Mouse (Mus musculus) testis, adult 2 months (tissue): ENCODE measurements around the gene Dtnb. TPM values are rescaled to one million over a fixed set of nuclear protein-coding genes. Genes with fewer than 3 reads are reported as not detected.

Source experiments
- H3K27ac ChIP-seq: fragments of 200-500 bp; 2 replicates; pipeline ENCODE4 v1.5.1; 2012; ENCODE audit warnings: low read depth, low read length; ENCODE audit not compliant: control insufficient read depth, insufficient read depth
- H3K27me3 ChIP-seq: fragments of 200-500 bp; 2 replicates; pipeline ENCODE4 v1.6.1; 2012; ENCODE audit warnings: mild to moderate bottlenecking, low read length, moderate library complexity; ENCODE audit not compliant: control insufficient read depth, insufficient read depth
- H3K36me3 ChIP-seq: fragments of 200-500 bp; 2 replicates; pipeline ENCODE4 v1.6.1; 2012; ENCODE audit warnings: mild to moderate bottlenecking, low read length; ENCODE audit not compliant: control insufficient read depth, insufficient read depth
- H3K4me1 ChIP-seq: fragments of 200-500 bp; 2 replicates; pipeline ENCODE4 v1.6.1; 2012; ENCODE audit warnings: low read length; ENCODE audit not compliant: control insufficient read depth, insufficient read depth
- H3K4me3 ChIP-seq: fragments of 200-500 bp; 2 replicates; pipeline ENCODE4 v1.5.1; 2012; ENCODE audit warnings: low read depth, mild to moderate bottlenecking, low read length, moderate library complexity, mixed read lengths; ENCODE audit not compliant: control insufficient read depth
- CTCF ChIP-seq: fragments of 200-500 bp; IDR thresholded peaks from 2 replicates; pipeline ENCODE4 v1.5.1; 2012; ENCODE audit warnings: low read depth, mild to moderate bottlenecking, inconsistent platforms, low read length, moderate library complexity; ENCODE audit not compliant: control insufficient read depth, insufficient read depth, insufficient replicate concordance
- POLR2A ChIP-seq: fragments of 200-500 bp; IDR thresholded peaks from 2 replicates; pipeline ENCODE4 v1.6.1; 2012; ENCODE audit warnings: low read depth, mild to moderate bottlenecking, inconsistent platforms, low read length, moderate library complexity; ENCODE audit not compliant: control insufficient read depth
- polyA plus RNA-seq: library from polyadenylated mRNA; depleted of rRNA; stranded (reverse); fragments of >200 nt; gene quantifications from 2 replicates; pipeline ENCODE4 v1.2.3, GENCODE M21; 2012

Gene Dtnb
- polyA plus RNA-seq, 1 experiment, result 146 TPM

- H3K27me3 ChIP-seq, result no peaks in the 10 kb centered on the region
- peaks cover 13% of the 10 kb centered on the region for H3K4me1 ChIP-seq
- H3K36me3 ChIP-seq, result no peaks in the 10 kb centered on the region
- H3K27ac ChIP-seq, result peak overlapping the region; percentile 84
- peak overlapping the region; percentile 86 for H3K4me3 ChIP-seq
- TF ChIP-seq CTCF, result no peak
- 0 out of 2 replicates have a peak, but pooled peaks have one; percentile 27 for TF ChIP-seq POLR2A
Measured at GRCm38 (mm10) chr12:3572581-3573397, 608 bp downstream of the Dtnb start.

GRCm38 (mm10) chr12:3573410-3573809, 1.2 kb downstream of the Dtnb start:
- Histone ChIP-seq H3K27ac (no peak overlapping the region; the same call in 1 of the 2 replicates), H3K36me3 (no peaks in the 10 kb centered on the region)
- no peak for TF ChIP-seq POLR2A
- TF ChIP-seq CTCF, result no peak

DNA sequence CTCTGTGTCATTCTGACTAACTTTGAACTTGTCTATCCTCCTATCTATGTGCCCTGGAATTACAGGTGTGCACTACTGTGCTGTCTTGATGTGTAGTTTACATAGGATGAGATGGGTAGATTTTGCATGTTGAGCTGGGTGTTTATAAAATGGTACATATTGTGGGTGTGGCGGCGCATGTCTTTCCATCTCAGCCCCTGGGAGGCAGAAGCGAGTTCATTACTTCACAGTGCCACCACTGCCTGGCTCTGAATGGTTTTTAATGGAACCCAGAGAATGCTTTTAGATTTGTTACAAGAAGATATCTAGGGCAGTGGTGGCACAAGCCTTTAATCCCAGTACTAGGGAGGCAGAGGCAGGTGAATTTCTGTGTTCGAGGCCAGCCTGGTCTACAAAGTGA, 2.5 kb downstream of the Dtnb start:
- TF ChIP-seq CTCF (no peak), POLR2A (no peak)
- no peak overlapping the region for H3K27ac ChIP-seq
- no peak overlapping the region for H3K4me3 ChIP-seq
- H3K4me1 ChIP-seq, result peaks cover 13% of the 10 kb centered on the region
- no peaks in the 10 kb centered on the region for H3K27me3 ChIP-seq
- H3K36me3 ChIP-seq, result no peaks in the 10 kb centered on the region

More at GRCm38 (mm10) chr12:3573410-3573809, 1.2 kb downstream of the Dtnb start:
- no peaks in the 10 kb centered on the region for H3K27me3 ChIP-seq
- H3K4me1 ChIP-seq, result peaks cover 13% of the 10 kb centered on the region
- no peak overlapping the region for H3K4me3 ChIP-seq

GRCm38 (mm10) chr12:3579958-3580530, 7.9 kb downstream of the Dtnb start:
- Histone ChIP-seq H3K27ac (no peak overlapping the region), H3K4me1 (no peaks in the 10 kb centered on the region), H3K36me3 (no peaks in the 10 kb centered on the region), H3K27me3 (no peaks in the 10 kb centered on the region), H3K4me3 (no peak overlapping the region)
- TF ChIP-seq POLR2A (no peak), CTCF (no peak)

DNA sequence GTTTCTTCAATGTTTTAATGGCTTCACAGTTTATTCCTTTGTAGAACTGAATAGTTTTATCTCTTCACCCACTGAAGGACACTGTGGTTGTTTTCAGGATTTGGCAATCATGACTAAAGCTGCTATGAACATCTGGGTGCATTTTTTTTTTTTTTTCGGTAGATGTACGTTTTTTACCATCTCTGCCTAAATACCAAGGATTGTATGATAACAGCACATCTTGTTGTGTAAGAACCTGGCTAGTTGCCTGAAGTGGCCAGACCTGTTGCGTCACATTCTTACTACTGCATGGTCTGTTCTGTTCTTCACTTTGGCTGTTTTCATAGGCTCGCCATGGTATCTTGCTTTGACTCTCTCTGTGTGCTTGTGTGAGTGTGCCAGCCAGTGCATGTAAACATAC, 10.4 kb downstream of the Dtnb start:
- TF ChIP-seq CTCF, result no peak
- TF ChIP-seq POLR2A, result no peak
- Histone ChIP-seq H3K27ac (no peak overlapping the region), H3K27me3 (no peaks in the 10 kb centered on the region), H3K4me1 (no peaks in the 10 kb centered on the region), H3K4me3 (no peak overlapping the region), H3K36me3 (no peaks in the 10 kb centered on the region)

DNA sequence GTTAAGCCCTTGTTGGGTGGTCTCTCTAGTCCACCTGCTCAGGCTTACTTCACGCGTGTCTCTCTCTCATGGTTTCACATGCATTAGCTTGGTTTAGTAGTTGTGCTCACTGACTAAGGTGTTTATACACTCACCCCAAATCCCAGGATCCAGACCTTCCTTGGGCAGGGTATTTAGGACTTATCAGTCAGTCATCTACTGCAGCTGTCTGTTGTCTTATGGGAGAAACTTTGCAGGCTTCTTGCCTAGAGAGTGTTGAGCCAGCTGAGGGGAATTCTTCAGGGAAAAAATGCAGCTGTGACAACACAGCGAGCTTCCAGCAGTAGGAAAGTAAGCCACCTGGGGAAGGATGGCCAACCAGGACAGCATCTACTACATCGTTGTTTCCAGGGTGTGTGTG, 13.3 kb downstream of the Dtnb start:
- no peaks in the 10 kb centered on the region for H3K27me3 ChIP-seq

GRCm38 (mm10) chr12:3587010-3587409, 14.8 kb downstream of the Dtnb start:
- H3K4me3 ChIP-seq, result no peak overlapping the region
- TF ChIP-seq POLR2A (no peak), CTCF (no peak)
- H3K27me3 ChIP-seq, result no peaks in the 10 kb centered on the region

More for the DNA sequence above, 13.3 kb downstream of the Dtnb start:
- Histone ChIP-seq H3K4me3 (no peak overlapping the region), H3K27ac (no peak overlapping the region), H3K36me3 (no peaks in the 10 kb centered on the region), H3K4me1 (no peaks in the 10 kb centered on the region)
- TF ChIP-seq POLR2A (no peak), CTCF (no peak)

More at GRCm38 (mm10) chr12:3587010-3587409, 14.8 kb downstream of the Dtnb start:
- no peaks in the 10 kb centered on the region for H3K36me3 ChIP-seq
- no peaks in the 10 kb centered on the region for H3K4me1 ChIP-seq
- H3K27ac ChIP-seq, result no peak overlapping the region
